Comparison of ENCODE assay signal across 9 mouse cellular contexts in the genomic region with DNA sequence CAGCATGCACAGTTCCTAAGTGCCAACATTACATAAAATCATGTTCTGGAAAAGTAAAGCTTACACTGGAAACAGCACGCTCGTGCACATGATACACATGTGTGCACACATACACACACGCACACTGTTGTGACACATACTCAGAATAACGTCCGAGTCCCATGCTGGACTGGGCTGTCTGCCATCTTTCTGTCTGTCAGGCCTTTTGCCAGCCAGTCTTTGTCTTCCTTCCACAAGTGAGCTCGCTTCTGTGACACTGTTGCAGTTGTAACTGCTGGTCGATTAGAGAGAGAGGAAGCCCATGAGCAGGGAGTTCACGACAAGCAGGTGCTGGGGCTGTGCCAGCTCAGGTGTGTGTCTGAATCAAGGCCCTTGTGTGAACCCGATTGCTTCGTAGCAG. TPM values are rescaled to one million over a fixed set of nuclear protein-coding genes. Genes with fewer than 3 reads are reported as not detected.
DNase-seq lines count a peak whose midpoint lies in the region; ATAC-seq and TF ChIP-seq lines count a peak whose summit lies in the region.
"Had no signal": no experiment of that assay in that cellular context is flagged by ENCODE, and none has a peak within 500 bp of the region (broad histone marks: within the 10 kb centered on the region; RNA-seq: fewer than 3 reads in every experiment).

No protein-coding gene starts in this region.

- peak overlapping the region; percentile 85 for H3K27ac ChIP-seq in liver, postnatal 0 days (ENCODE audit: low read depth)
- H3K27ac ChIP-seq in liver, embryonic 11.5 days (ENCODE audit: low read depth, low read length): no peak overlapping the region
- H3K27ac ChIP-seq in heart, embryonic 13.5 days (replicated peaks): peak overlapping the region; percentile 79
- no peak overlapping the region for H3K27ac ChIP-seq in lung, postnatal 0 days (ENCODE audit: low read length)
- no peak overlapping the region for H3K27ac ChIP-seq in midbrain, embryonic 15.5 days
- H3K27ac ChIP-seq: liver, embryonic 14.5 days had no signal

- no peak overlapping the region for H3K4me2 ChIP-seq in liver, postnatal 0 days (ENCODE audit: low read depth, low read length)
- H3K4me2 ChIP-seq in liver, embryonic 11.5 days: no peak overlapping the region
- no peak overlapping the region for H3K4me2 ChIP-seq in heart, embryonic 13.5 days
- H3K4me2 ChIP-seq in lung, postnatal 0 days (replicated peaks; ENCODE audit: low read depth, low read length): no peak overlapping the region
- no peak overlapping the region for H3K4me2 ChIP-seq in midbrain, embryonic 15.5 days

- peaks cover 33% of the 10 kb centered on the region for H3K4me1 ChIP-seq in liver, postnatal 0 days (ENCODE audit: insufficient read depth)
- peaks cover 23% of the 10 kb centered on the region for H3K4me1 ChIP-seq in liver, embryonic 11.5 days (replicated peaks; ENCODE audit: control insufficient read depth, insufficient read depth, low read length)
- peaks cover 44% of the 10 kb centered on the region for H3K4me1 ChIP-seq in heart, embryonic 13.5 days
- peaks cover 6% of the 10 kb centered on the region; the same call in 1 of the 2 replicates for H3K4me1 ChIP-seq in lung, postnatal 0 days (ENCODE audit: insufficient read depth, low read depth, low read length)
- peaks cover 12% of the 10 kb centered on the region; the same call in 1 of the 2 replicates for H3K4me1 ChIP-seq in midbrain, embryonic 15.5 days

- peaks cover 7% of the 10 kb centered on the region; the same call in 1 of the 2 replicates for H3K36me3 ChIP-seq in liver, postnatal 0 days (replicated peaks; ENCODE audit: insufficient read depth, low read length)
- peaks cover 2% of the 10 kb centered on the region; the same call in 1 of the 2 replicates for H3K36me3 ChIP-seq in liver, embryonic 11.5 days (ENCODE audit: control insufficient read depth, insufficient read depth, low read length)
- H3K36me3 ChIP-seq in heart, embryonic 13.5 days: peaks cover 52% of the 10 kb centered on the region
- no peaks in the 10 kb centered on the region for H3K36me3 ChIP-seq in lung, postnatal 0 days (ENCODE audit: insufficient read depth, low read length)
- 0 out of 2 replicates have a peak, but pooled peaks cover 2% of the 10 kb centered on the region for H3K36me3 ChIP-seq in midbrain, embryonic 15.5 days (replicated peaks)

- no peaks in the 10 kb centered on the region for H3K9me3 ChIP-seq in liver, postnatal 0 days (ENCODE audit: low read length)
- H3K9me3 ChIP-seq in liver, embryonic 11.5 days (ENCODE audit: control insufficient read depth, low read length): no peaks in the 10 kb centered on the region
- no peaks in the 10 kb centered on the region for H3K9me3 ChIP-seq in heart, embryonic 13.5 days
- no peaks in the 10 kb centered on the region for H3K9me3 ChIP-seq in lung, postnatal 0 days (ENCODE audit: low read length)
- no peaks in the 10 kb centered on the region for H3K9me3 ChIP-seq in midbrain, embryonic 15.5 days

- 56% methylated on average over 10 of the region's 10 CpGs for WGBS in liver, postnatal 0 days (ENCODE audit: insufficient replicate concordance)
- WGBS in liver, embryonic 11.5 days: 85% methylated on average over 10 of the region's 10 CpGs
- WGBS in heart, embryonic 13.5 days: 55% methylated on average over 10 of the region's 10 CpGs
- WGBS in lung, postnatal 0 days: 40% methylated on average over 10 of the region's 10 CpGs
- WGBS in midbrain, embryonic 15.5 days: 59% methylated on average over 10 of the region's 10 CpGs

- peak; percentile 60 for ATAC-seq in liver, postnatal 0 days
- no peak for ATAC-seq in liver, embryonic 11.5 days (replicated peaks; ENCODE audit: low FRiP score)
- no peak for ATAC-seq in heart, embryonic 13.5 days (ENCODE audit: extremely low read depth, insufficient number of reproducible peaks, low FRiP score, low TSS enrichment)
- ATAC-seq in lung, postnatal 0 days: peak; percentile 47
- no peak for ATAC-seq in erythroblast, adult 5-6 weeks (replicated peaks; ENCODE audit: low FRiP score, poor library complexity, severe bottlenecking)
- no peak for ATAC-seq in midbrain, embryonic 15.5 days (replicated peaks)

- H3K27me3 ChIP-seq in liver, postnatal 0 days (ENCODE audit: insufficient read depth, low read length): no peaks in the 10 kb centered on the region
- no peaks in the 10 kb centered on the region for H3K27me3 ChIP-seq in liver, embryonic 11.5 days (replicated peaks; ENCODE audit: control insufficient read depth, insufficient read depth, low read length)
- H3K27me3 ChIP-seq in heart, embryonic 13.5 days (replicated peaks): no peaks in the 10 kb centered on the region
- H3K27me3 ChIP-seq in lung, postnatal 0 days (replicated peaks; ENCODE audit: insufficient read depth, low read length): no peaks in the 10 kb centered on the region
- H3K27me3 ChIP-seq in midbrain, embryonic 15.5 days (replicated peaks): no peaks in the 10 kb centered on the region

- peak; percentile 58 for DNase-seq in cerebellum, adult 11-12 months
- no peak for DNase-seq in cerebellum, adult 11 months
- peak; percentile 68 for DNase-seq in liver, postnatal 0 days
- no peak for DNase-seq in liver, embryonic 11.5 days (ENCODE audit: low spot score)
- peak; percentile 51 for DNase-seq in lung, postnatal 0 days (ENCODE audit: low spot score)

- TF ChIP-seq EP300 in liver, postnatal 0 days (IDR thresholded peaks at IDR 0.05; ENCODE audit: low read depth): no peak
- no peak for TF ChIP-seq EP300 in lung, postnatal 0 days (IDR thresholded peaks at IDR 0.05)

- H3K4me3 ChIP-seq in liver, postnatal 0 days (ENCODE audit: low read depth, low read length): no peak overlapping the region
- no peak overlapping the region for H3K4me3 ChIP-seq in liver, embryonic 11.5 days (ENCODE audit: low read depth, low read length)
- no peak overlapping the region for H3K4me3 ChIP-seq in heart, embryonic 13.5 days
- no peak overlapping the region for H3K4me3 ChIP-seq in lung, postnatal 0 days (ENCODE audit: low read depth, low read length)
- no peak overlapping the region for H3K4me3 ChIP-seq in midbrain, embryonic 15.5 days

- H3K9ac ChIP-seq in liver, postnatal 0 days (replicated peaks): no peak overlapping the region
- H3K9ac ChIP-seq in liver, embryonic 11.5 days (ENCODE audit: low read depth, low read length): no peak overlapping the region
- H3K9ac ChIP-seq in heart, embryonic 13.5 days: peak overlapping the region; percentile 53
- H3K9ac ChIP-seq in lung, postnatal 0 days (replicated peaks; ENCODE audit: low read depth): no peak overlapping the region
- no peak overlapping the region for H3K9ac ChIP-seq in midbrain, embryonic 15.5 days
- H3K9ac ChIP-seq: liver, embryonic 14.5 days had no signal

- TF ChIP-seq CTCF in liver, postnatal 0 days (IDR thresholded peaks at IDR 0.05; ENCODE audit: low read depth): no peak
- no peak for TF ChIP-seq CTCF in lung, postnatal 0 days (IDR thresholded peaks at IDR 0.05)

RNA-seq across cellular contexts. Expression of a gene that starts 57.3 kb away (rescaled TPM):
- polyA plus RNA-seq in liver, postnatal 0 days (2015; fragmentation: Nextera tagmentation; extraction: Ambion mirVana): 17.5 and 19.7 TPM in 2 replicates
- 24.0 and 24.5 TPM in 2 replicates for polyA plus RNA-seq in liver, embryonic 11.5 days (2014; fragmentation: Nextera tagmentation; extraction: Ambion mirVana)
- polyA plus RNA-seq in heart, embryonic 13.5 days (2015; fragmentation: Nextera tagmentation; extraction: Ambion mirVana): 19.5 and 20.0 TPM in 2 replicates
- polyA plus RNA-seq in lung, postnatal 0 days (2015; fragmentation: Nextera tagmentation; extraction: Ambion mirVana): 9.7 and 12.1 TPM in 2 replicates
- total RNA-seq in erythroblast, adult 5-6 weeks (2015; ENCODE audit: low replicate concordance): 413 and 554 TPM in 2 replicates
- 1,329 and 2,083 TPM in 2 replicates for total RNA-seq in erythroblast, adult 5-6 weeks (2017; ENCODE audit: low replicate concordance)
- 63.5 and 68.6 TPM in 2 replicates for polyA plus RNA-seq in midbrain, embryonic 15.5 days (2015; fragmentation: Nextera tagmentation; extraction: Ambion mirVana)

RNA-seq across cellular contexts. Expression of a gene that starts 57.6 kb away (rescaled TPM):
- 27.3 and 27.4 TPM in 2 replicates for polyA plus RNA-seq in liver, postnatal 0 days (2015; fragmentation: Nextera tagmentation; extraction: Ambion mirVana)
- 56.4 and 57.7 TPM in 2 replicates for polyA plus RNA-seq in liver, embryonic 11.5 days (2014; fragmentation: Nextera tagmentation; extraction: Ambion mirVana)
- polyA plus RNA-seq in heart, embryonic 13.5 days (2015; fragmentation: Nextera tagmentation; extraction: Ambion mirVana): 51.4 and 58.5 TPM in 2 replicates
- 59.3 and 64.8 TPM in 2 replicates for polyA plus RNA-seq in lung, postnatal 0 days (2015; fragmentation: Nextera tagmentation; extraction: Ambion mirVana)
- total RNA-seq in erythroblast, adult 5-6 weeks (2015; ENCODE audit: low replicate concordance): 21.5 and 55.1 TPM in 2 replicates
- 17.7 and 40.7 TPM in 2 replicates for total RNA-seq in erythroblast, adult 5-6 weeks (2017; ENCODE audit: low replicate concordance)
- polyA plus RNA-seq in midbrain, embryonic 15.5 days (2015; fragmentation: Nextera tagmentation; extraction: Ambion mirVana): 115 and 127 TPM in 2 replicates

Comparison
In these comparisons a context has a peak if more than half of its experiments do, and no peak if none do; other contexts are left out.
1. DNase-seq: peak in cerebellum, adult 11-12 months (single experiment), liver, postnatal 0 days (single experiment) and lung, postnatal 0 days (single experiment); none in cerebellum, adult 11 months (single experiment) and liver, embryonic 11.5 days (single experiment).
2. ATAC-seq: peak in liver, postnatal 0 days (single experiment) and lung, postnatal 0 days (single experiment); none in liver, embryonic 11.5 days (single experiment), heart, embryonic 13.5 days (single experiment), erythroblast, adult 5-6 weeks (single experiment) and midbrain, embryonic 15.5 days (single experiment).
3. H3K27ac ChIP-seq: peak in liver, postnatal 0 days (single experiment) and heart, embryonic 13.5 days (single experiment); none in liver, embryonic 11.5 days (single experiment), lung, postnatal 0 days (single experiment) and midbrain, embryonic 15.5 days (single experiment).